Mouse (Mus musculus) urinary bladder, adult 18-20 months (tissue): Measurements from ENCODE around the gene Hvcn1.

ENCODE experiments used
- DNase-seq, 2 experiments: peaks; one replicate each; pipeline ENCODE4 v3.0.0; 2022; ENCODE audit warnings: low spot score in 2 of 2, mixed read lengths in 2 of 2

Hvcn1 gene

DNA sequence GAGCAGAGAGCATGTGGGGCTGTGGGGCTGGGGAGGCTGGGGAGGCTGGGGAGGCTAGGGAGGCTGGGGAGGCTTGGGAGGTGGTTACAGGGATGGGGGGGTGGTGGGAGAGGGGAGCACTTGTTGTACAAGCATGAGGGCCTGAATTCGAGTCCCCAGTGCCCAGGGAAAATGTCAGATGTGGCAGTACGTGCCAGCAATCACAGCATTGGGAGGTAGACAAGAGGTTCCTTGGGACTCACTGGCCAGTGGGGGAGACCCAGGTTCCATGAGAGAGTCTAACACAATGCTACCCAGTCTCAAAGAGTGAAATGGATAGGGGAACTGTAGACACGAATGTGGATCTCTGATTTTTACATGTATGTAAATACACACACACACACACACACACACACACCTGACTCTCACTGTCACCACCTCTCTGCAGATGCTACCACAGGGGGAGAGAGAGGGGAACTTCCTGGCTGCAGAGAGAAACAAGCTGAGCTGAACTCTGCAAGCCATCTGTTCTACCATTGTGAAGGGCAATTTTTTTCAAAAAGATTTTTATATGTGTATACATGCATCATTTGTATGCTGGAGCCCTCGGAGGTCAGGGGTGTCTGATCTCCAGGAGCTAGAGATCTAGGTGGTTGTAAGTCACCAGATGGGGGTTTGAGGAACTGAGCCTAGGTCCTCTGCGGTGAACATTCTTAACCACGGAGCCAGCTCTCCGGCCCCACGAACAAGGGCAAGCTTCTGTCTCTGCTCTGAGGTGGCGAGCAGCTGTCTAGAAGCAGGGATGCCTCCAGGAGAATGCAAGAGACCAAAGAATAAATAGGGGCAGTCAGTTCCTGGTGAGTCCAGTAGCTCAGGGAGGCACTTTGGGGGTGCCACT is 28.0 kb downstream of the Hvcn1 start:
- no peak for DNase-seq

GRCm38 (mm10) chr5:122235196-122235836 is 28.7 kb downstream of the Hvcn1 start:
- no peak for DNase-seq

DNA sequence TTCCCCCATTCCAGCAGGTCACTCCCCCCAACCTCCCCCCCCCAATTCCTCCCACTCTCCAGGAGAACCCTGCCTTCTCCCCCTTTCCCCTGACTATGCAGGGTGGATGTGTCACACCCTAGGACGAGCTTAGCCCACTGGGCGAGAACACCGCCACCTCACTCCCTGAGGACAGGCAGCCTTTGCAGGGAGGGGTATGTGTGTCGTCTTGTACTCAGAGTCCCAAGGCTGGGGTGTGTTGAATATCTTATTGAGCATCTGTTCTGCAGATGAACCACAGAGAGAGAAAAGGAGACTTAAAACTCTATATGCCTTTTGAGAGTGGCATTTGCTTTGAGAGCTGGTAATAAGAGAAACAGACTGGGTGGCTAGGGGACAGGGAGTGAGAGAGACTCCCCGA is 30.6 kb downstream of the Hvcn1 start:
- DNase-seq = no peak

GRCm38 (mm10) chr5:122239618-122240017 is 33.0 kb downstream of the Hvcn1 start:
- DNase-seq = no peak

- DNase-seq = no peak
Measured at GRCm38 (mm10) chr5:122240521-122240920, 33.9 kb downstream of the Hvcn1 start.

GRCm38 (mm10) chr5:122240989-122241388 is 34.4 kb downstream of the Hvcn1 start:
- DNase-seq = no peak

- DNase-seq = no peak
Measured at GRCm38 (mm10) chr5:122242521-122243123, 36.0 kb downstream of the Hvcn1 start.

- no peak for DNase-seq
Measured at GRCm38 (mm10) chr5:122243781-122244523, 37.3 kb downstream of the Hvcn1 start.

GRCm38 (mm10) chr5:122245186-122245585 is 38.6 kb downstream of the Hvcn1 start:
- DNase-seq = no peak

DNA sequence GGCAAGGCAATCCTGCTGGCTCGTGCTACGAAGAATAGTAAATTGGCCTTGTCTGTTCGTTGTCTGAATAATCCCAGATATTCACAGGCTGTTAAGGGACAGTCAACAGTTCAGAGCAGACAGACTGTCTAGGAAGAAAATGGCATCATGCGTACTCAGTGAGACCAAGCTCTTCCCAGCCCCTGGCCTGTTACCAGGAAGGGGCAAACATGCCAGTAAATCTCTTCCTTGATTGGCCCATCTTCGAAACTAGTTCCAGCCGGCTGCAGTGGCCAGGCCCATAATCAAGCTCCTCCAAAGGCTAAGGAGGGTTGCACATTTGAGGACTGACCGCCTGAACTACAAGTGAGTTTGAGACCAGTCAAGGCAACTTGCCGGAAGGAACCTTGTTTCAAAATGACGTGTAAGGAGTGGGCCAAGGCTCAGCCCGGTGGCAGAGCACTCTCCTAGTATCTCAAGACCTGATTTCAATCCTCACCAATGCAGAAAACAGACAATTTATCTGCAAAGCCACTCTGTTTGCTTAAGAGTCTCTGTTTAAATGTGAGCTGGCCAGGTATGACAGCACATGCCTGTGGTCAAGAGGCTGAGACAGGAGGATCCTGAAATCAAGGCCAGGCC is 40.1 kb downstream of the Hvcn1 start:
- DNase-seq = no peak

DNA sequence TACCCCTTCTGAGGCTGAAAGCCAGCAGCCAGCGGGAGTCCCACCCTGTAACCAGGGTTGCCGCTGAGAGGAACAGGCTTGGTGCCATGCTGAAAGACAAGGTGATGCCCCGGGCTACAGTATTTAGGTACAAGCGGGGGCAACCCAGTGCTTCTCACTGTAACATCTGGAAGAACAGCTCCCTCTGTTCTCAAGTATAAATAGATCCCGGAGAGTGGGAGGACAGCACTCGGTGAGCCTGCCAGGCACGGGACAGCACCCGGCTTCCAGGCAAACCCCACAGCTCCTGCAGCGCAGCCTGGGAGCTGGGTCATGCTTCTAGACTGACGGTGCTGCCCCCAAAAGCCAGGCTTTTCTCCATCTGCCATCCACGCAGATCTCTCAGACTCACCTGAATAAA is 40.9 kb downstream of the Hvcn1 start:
- DNase-seq = no peak

- DNase-seq = no peak
Measured at GRCm38 (mm10) chr5:122247934-122248333, 41.3 kb downstream of the Hvcn1 start.

- no peak for DNase-seq
Measured at GRCm38 (mm10) chr5:122249281-122249680, 42.7 kb downstream of the Hvcn1 start.

DNA sequence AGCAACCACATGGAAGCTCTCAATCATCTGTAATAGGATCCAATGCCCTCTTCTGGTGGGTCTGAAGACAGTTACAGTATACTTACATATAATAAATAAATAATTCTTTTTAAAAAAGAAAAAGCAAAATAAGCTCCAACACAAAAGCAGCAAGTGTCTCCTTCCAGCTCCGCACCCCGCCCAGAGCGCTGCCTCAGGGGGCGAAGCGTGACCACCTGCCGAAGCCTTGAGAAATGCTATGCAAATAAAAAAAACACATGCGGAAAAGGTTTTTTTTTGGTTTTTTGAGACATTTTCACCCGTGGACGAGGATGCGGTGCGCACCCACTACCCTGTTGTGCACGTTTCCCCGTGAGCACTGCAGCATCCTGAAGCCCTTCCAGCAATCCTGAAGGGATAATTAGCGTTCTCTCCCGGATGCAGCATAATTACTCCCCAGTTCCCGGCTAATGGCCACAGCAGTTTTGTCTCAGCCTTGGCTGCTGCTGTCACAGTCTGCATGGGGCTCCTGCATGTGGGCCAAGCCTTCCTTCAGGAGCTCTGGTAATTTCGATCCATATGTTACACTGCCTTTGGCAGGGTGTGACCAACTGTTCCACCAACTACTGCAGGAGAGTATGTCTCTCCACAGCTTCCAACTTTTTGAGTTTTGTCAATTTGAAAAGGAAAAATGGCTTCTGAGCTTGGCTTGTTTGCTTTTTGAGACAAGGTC is 45.4 kb downstream of the Hvcn1 start:
- DNase-seq = no peak

DNA sequence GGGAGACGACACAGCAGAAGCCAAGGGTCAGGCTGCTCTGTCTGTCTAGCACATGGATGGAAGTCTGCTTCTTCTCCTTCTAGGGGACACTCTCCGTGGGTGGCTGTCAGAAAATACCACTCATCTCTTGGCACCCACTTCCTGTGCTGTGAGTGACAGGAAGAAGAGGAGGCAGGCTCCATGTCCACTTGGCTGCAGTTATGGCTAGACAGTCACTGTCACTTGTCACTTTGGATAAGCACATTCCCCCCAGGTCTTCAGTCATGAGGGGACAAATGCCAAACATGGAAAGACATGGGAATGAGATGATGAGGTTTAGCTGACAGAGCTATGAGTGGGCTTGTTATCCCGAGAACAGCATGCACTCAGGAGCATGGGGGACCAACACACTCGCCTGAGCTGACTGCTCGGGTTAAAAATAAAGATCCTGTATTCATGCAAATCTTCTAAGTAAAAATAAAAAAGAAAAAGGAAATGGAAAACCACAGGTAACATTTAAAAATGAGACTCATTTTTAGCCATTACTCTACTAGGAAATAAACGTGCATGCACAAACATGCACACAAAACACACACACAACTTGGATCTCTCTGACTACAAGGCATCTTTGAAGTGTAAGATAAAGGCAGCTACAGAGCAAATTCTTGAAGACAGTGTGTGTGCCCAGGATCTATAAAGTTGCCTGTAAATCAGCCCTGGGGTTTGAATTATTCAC is 51.6 kb downstream of the Hvcn1 start:
- DNase-seq = no peak

- DNase-seq = no peak
Measured at GRCm38 (mm10) chr5:122262104-122262503, 55.5 kb downstream of the Hvcn1 start.

- DNase-seq = peak; percentile 73 to 81
Measured at GRCm38 (mm10) chr5:122263933-122264905, 57.6 kb downstream of the Hvcn1 start, which contains the start of gene Tctn1. Gene Tctn1, minus strand, starts transcription at chr5:122264460.

DNA sequence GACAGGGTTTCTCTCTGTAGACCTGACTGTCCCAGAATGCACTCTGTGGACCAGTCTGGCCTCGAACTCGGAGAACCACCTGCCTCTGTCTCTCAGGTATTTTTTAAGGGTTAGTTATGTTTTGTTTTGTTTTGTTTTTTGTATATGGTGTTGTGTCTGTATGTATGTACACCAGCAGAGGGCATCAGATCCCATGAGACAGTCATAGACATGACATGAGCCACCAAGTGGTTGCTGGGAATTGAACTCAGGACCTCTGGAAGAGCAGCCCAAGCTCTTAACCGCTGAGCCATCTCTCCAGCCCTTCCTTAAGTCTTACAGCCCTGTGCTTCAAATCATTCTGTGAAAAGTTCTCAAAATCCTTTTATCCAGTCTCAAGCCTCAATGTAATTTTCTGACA is 58.6 kb downstream of the Hvcn1 start:
- DNase-seq = no peak

GRCm38 (mm10) chr5:122265942-122266341 is 59.3 kb downstream of the Hvcn1 start:
- DNase-seq = no peak
